Mouse (Mus musculus) hindbrain, embryonic 12.5 days (tissue): ENCODE measurements around the gene Il12b. TPM values are rescaled to one million over a fixed set of nuclear protein-coding genes. Genes with fewer than 3 reads are reported as not detected.

Experiments used
- ATAC-seq: fragments of 200-750 bp; cut with Nextera tagmentation; 2 replicates; pipeline ENCODE4 v1.8.0; 2017; ENCODE audit warnings: moderate TSS enrichment; ENCODE audit not compliant: low FRiP score
- H3K27ac ChIP-seq: fragments of 300-500 bp; sonication (generic); 2 replicates; pipeline ENCODE4 v1.5.1; 2016; ENCODE audit warnings: mild to moderate bottlenecking
- H3K27me3 ChIP-seq: fragments of 300-500 bp; sonication (generic); 2 replicates; pipeline ENCODE4 v1.6.1; 2016; ENCODE audit warnings: mild to moderate bottlenecking
- H3K36me3 ChIP-seq: fragments of 300-500 bp; sonication (generic); 2 replicates; pipeline ENCODE4 v1.6.1; 2016; ENCODE audit warnings: mild to moderate bottlenecking
- H3K4me1 ChIP-seq: fragments of 300-500 bp; sonication (generic); 2 replicates; pipeline ENCODE4 v1.6.1; 2016
- H3K4me2 ChIP-seq: fragments of 300-500 bp; sonication (generic); replicated peaks from 2 replicates; pipeline ENCODE4 v1.6.1; 2016; ENCODE audit warnings: mild to moderate bottlenecking
- H3K4me3 ChIP-seq: fragments of 300-500 bp; sonication (generic); 2 replicates; pipeline ENCODE4 v1.5.1; 2016; ENCODE audit warnings: mild to moderate bottlenecking
- H3K9ac ChIP-seq: fragments of 300-500 bp; sonication (generic); 2 replicates; pipeline ENCODE4 v1.6.1; 2016; ENCODE audit warnings: mild to moderate bottlenecking, moderate library complexity
- H3K9me3 ChIP-seq: fragments of 300-500 bp; sonication (generic); replicated peaks from 2 replicates; pipeline ENCODE4 v1.6.1; 2016; ENCODE audit warnings: mild to moderate bottlenecking
- WGBS: fragments of 180-500 bp; shearing (Covaris S2); methylation state at CpG from one replicate; pipeline ENCODE4 v1.1.7; 2016; 5-methylcytosine and 5-hydroxymethylcytosine counted together
- polyA plus RNA-seq: library from polyadenylated mRNA; unstranded; fragments of >200 nt; fragmentation: Nextera tagmentation; extraction: Ambion mirVana; gene quantifications from 2 replicates; pipeline ENCODE4 v1.2.1, GENCODE M21; 2016

Il12b gene
- polyA plus RNA-seq, 1 experiment from 2014 or later, result not detected

GRCm38 (mm10) chr11:44395401-44395800 lies 4.5 kb upstream of the Il12b start:
- H3K4me1 ChIP-seq, result no peaks in the 10 kb centered on the region
- H3K9me3 ChIP-seq, result no peaks in the 10 kb centered on the region; the same call in 1 of the 2 replicates
- H3K9ac ChIP-seq, result no peak overlapping the region
- ATAC-seq, result no peak
- H3K4me3 ChIP-seq, result no peak overlapping the region
- no peak overlapping the region for H3K27ac ChIP-seq
- no peaks in the 10 kb centered on the region for H3K27me3 ChIP-seq
- H3K4me2 ChIP-seq, result no peak overlapping the region
- WGBS, result 89% methylated on average over 4 of the region's 4 CpGs
- no peaks in the 10 kb centered on the region for H3K36me3 ChIP-seq

GRCm38 (mm10) chr11:44397551-44397950 lies 2.3 kb upstream of the Il12b start:
- no peaks in the 10 kb centered on the region for H3K36me3 ChIP-seq
- no peaks in the 10 kb centered on the region for H3K27me3 ChIP-seq
- H3K27ac ChIP-seq, result no peak overlapping the region
- no peak overlapping the region for H3K4me2 ChIP-seq
- no peaks in the 10 kb centered on the region; the same call in 1 of the 2 replicates for H3K9me3 ChIP-seq
- no peak overlapping the region for H3K9ac ChIP-seq
- WGBS, result 89% methylated on average over 3 of the region's 3 CpGs
- no peak overlapping the region for H3K4me3 ChIP-seq
- H3K4me1 ChIP-seq, result 0 out of 2 replicates have a peak, but pooled peaks cover 3% of the 10 kb centered on the region
- no peak for ATAC-seq

- no peak overlapping the region for H3K4me3 ChIP-seq
- H3K9me3 ChIP-seq, result no peaks in the 10 kb centered on the region
- H3K27ac ChIP-seq, result no peak overlapping the region
- ATAC-seq, result no peak
- H3K4me2 ChIP-seq, result peak overlapping the region; percentile 66; the same call in 1 of the 2 replicates
- 75% methylated on average over 6 of the region's 6 CpGs for whole genome bisulfite sequencing
- no peaks in the 10 kb centered on the region for H3K27me3 ChIP-seq
- H3K9ac ChIP-seq, result no peak overlapping the region
- 0 out of 2 replicates have a peak, but pooled peaks cover 3% of the 10 kb centered on the region for H3K4me1 ChIP-seq
- H3K36me3 ChIP-seq, result no peaks in the 10 kb centered on the region
These were observed 1.5 kb upstream of the Il12b start for GRCm38 (mm10) chr11:44398356-44398755.

GRCm38 (mm10) chr11:44398782-44399225 lies 1.1 kb upstream of the Il12b start:
- H3K4me1 ChIP-seq, result 0 out of 2 replicates have a peak, but pooled peaks cover 3% of the 10 kb centered on the region
- 2% methylated on average over 20 of the region's 20 CpGs for WGBS
- H3K9me3 ChIP-seq, result no peaks in the 10 kb centered on the region
- H3K9ac ChIP-seq, result peak overlapping the region; percentile 50; the same call in 1 of the 2 replicates
- ATAC-seq, result peak; percentile 81
- H3K27me3 ChIP-seq, result no peaks in the 10 kb centered on the region
- peak overlapping the region; percentile 66 for H3K4me2 ChIP-seq
- H3K4me3 ChIP-seq, result peak overlapping the region; percentile 33
- no peaks in the 10 kb centered on the region for H3K36me3 ChIP-seq
- H3K27ac ChIP-seq, result no peak overlapping the region

- Histone ChIP-seq H3K9ac (no peak overlapping the region), H3K4me2 (no peak overlapping the region), H3K4me1 (0 out of 2 replicates have a peak, but pooled peaks cover 3% of the 10 kb centered on the region), H3K27me3 (no peaks in the 10 kb centered on the region), H3K27ac (no peak overlapping the region), H3K4me3 (no peak overlapping the region), H3K36me3 (no peaks in the 10 kb centered on the region), H3K9me3 (no peaks in the 10 kb centered on the region)
- no peak for ATAC-seq
- WGBS, result 58% methylated on average over 5 of the region's 5 CpGs
These were observed 2.0 kb downstream of the Il12b start for GRCm38 (mm10) chr11:44401635-44402548.

GRCm38 (mm10) chr11:44405113-44405512 lies 5.2 kb downstream of the Il12b start:
- H3K4me1 ChIP-seq, result 0 out of 2 replicates have a peak, but pooled peaks cover 3% of the 10 kb centered on the region
- no peak for ATAC-seq
- no peaks in the 10 kb centered on the region for H3K36me3 ChIP-seq
- H3K9ac ChIP-seq, result no peak overlapping the region
- H3K27me3 ChIP-seq, result no peaks in the 10 kb centered on the region
- 95% methylated on average over 4 of the region's 4 CpGs for WGBS
- H3K4me2 ChIP-seq, result no peak overlapping the region
- no peak overlapping the region for H3K4me3 ChIP-seq
- H3K9me3 ChIP-seq, result no peaks in the 10 kb centered on the region
- no peak overlapping the region for H3K27ac ChIP-seq

GRCm38 (mm10) chr11:44405961-44406360 lies 6.1 kb downstream of the Il12b start:
- H3K4me2 ChIP-seq, result no peak overlapping the region
- no peak overlapping the region for H3K9ac ChIP-seq
- no peaks in the 10 kb centered on the region for H3K27me3 ChIP-seq
- H3K9me3 ChIP-seq, result no peaks in the 10 kb centered on the region
- H3K27ac ChIP-seq, result no peak overlapping the region
- 16% methylated on average over 1 of the region's 1 CpGs for WGBS
- no peaks in the 10 kb centered on the region for H3K36me3 ChIP-seq
- ATAC-seq, result no peak
- 0 out of 2 replicates have a peak, but pooled peaks cover 3% of the 10 kb centered on the region for H3K4me1 ChIP-seq
- H3K4me3 ChIP-seq, result no peak overlapping the region

- H3K4me3 ChIP-seq, result no peak overlapping the region
- ATAC-seq, result no peak
- no peak overlapping the region for H3K27ac ChIP-seq
- H3K4me1 ChIP-seq, result 0 out of 2 replicates have a peak, but pooled peaks cover 3% of the 10 kb centered on the region
- no peak overlapping the region for H3K4me2 ChIP-seq
- H3K9me3 ChIP-seq, result no peaks in the 10 kb centered on the region
- 71% methylated on average over 5 of the region's 5 CpGs for WGBS
- H3K27me3 ChIP-seq, result no peaks in the 10 kb centered on the region
- no peak overlapping the region for H3K9ac ChIP-seq
- no peaks in the 10 kb centered on the region for H3K36me3 ChIP-seq
These were observed 6.6 kb downstream of the Il12b start for GRCm38 (mm10) chr11:44406457-44406856.

- WGBS, result 38% methylated on average over 5 of the region's 5 CpGs
- H3K9me3 ChIP-seq, result no peaks in the 10 kb centered on the region
- no peaks in the 10 kb centered on the region for H3K27me3 ChIP-seq
- H3K4me3 ChIP-seq, result no peak overlapping the region
- no peak overlapping the region for H3K4me2 ChIP-seq
- no peaks in the 10 kb centered on the region for H3K4me1 ChIP-seq
- no peaks in the 10 kb centered on the region for H3K36me3 ChIP-seq
- H3K27ac ChIP-seq, result no peak overlapping the region
- no peak overlapping the region for H3K9ac ChIP-seq
- ATAC-seq, result no peak
These were observed 8.8 kb downstream of the Il12b start for GRCm38 (mm10) chr11:44408626-44409025.

GRCm38 (mm10) chr11:44410413-44410812 lies 10.6 kb downstream of the Il12b start:
- no peak overlapping the region for H3K4me2 ChIP-seq
- H3K9me3 ChIP-seq, result no peaks in the 10 kb centered on the region
- H3K27me3 ChIP-seq, result no peaks in the 10 kb centered on the region
- no peaks in the 10 kb centered on the region for H3K4me1 ChIP-seq
- no peak overlapping the region for H3K9ac ChIP-seq
- WGBS, result 72% methylated on average over 3 of the region's 3 CpGs
- H3K36me3 ChIP-seq, result no peaks in the 10 kb centered on the region
- no peak for ATAC-seq
- no peak overlapping the region for H3K4me3 ChIP-seq
- H3K27ac ChIP-seq, result no peak overlapping the region

GRCm38 (mm10) chr11:44412276-44412675 lies 12.4 kb downstream of the Il12b start:
- H3K36me3 ChIP-seq, result no peaks in the 10 kb centered on the region
- no peak overlapping the region for H3K27ac ChIP-seq
- H3K4me3 ChIP-seq, result no peak overlapping the region
- no peak overlapping the region for H3K9ac ChIP-seq
- no peak for ATAC-seq
- H3K4me1 ChIP-seq, result no peaks in the 10 kb centered on the region
- WGBS, result 77% methylated on average over 8 of the region's 8 CpGs
- no peak overlapping the region for H3K4me2 ChIP-seq
- no peaks in the 10 kb centered on the region for H3K27me3 ChIP-seq
- H3K9me3 ChIP-seq, result no peaks in the 10 kb centered on the region

GRCm38 (mm10) chr11:44413371-44413770 lies 13.5 kb downstream of the Il12b start:
- no peak overlapping the region for H3K9ac ChIP-seq
- WGBS, result 76% methylated on average over 3 of the region's 3 CpGs
- no peaks in the 10 kb centered on the region for H3K9me3 ChIP-seq
- no peak overlapping the region for H3K4me3 ChIP-seq
- no peak overlapping the region for H3K27ac ChIP-seq
- H3K4me2 ChIP-seq, result no peak overlapping the region
- no peaks in the 10 kb centered on the region for H3K27me3 ChIP-seq
- H3K4me1 ChIP-seq, result no peaks in the 10 kb centered on the region
- H3K36me3 ChIP-seq, result no peaks in the 10 kb centered on the region
- ATAC-seq, result no peak
